Mouse (Mus musculus) lung, postnatal 0 days (tissue): ENCODE data around the gene Tpgs1. TPM values are rescaled to one million over a fixed set of nuclear protein-coding genes. Genes with fewer than 3 reads are reported as not detected.

Experiments
- ATAC-seq: fragments of 200-750 bp; cut with Nextera tagmentation; 2 replicates; pipeline ENCODE4 v1.8.0; 2017; ENCODE audit warnings: moderate library complexity
- DNase-seq: peaks from one replicate; pipeline ENCODE4 v3.0.0-alpha.2; 2016; ENCODE audit warnings: low spot score
- H3K27ac ChIP-seq: fragments of 300-500 bp; sonication (generic); 2 replicates; pipeline ENCODE4 v1.5.1; 2014; ENCODE audit warnings: antibody characterized with exemption, mild to moderate bottlenecking, low read length, mixed read lengths
- H3K27me3 ChIP-seq: fragments of 300-500 bp; sonication (generic); replicated peaks from 2 replicates; pipeline ENCODE4 v1.6.1; 2014; ENCODE audit warnings: low read length, mixed read lengths; ENCODE audit not compliant: insufficient read depth
- H3K36me3 ChIP-seq: fragments of 300-500 bp; sonication (generic); 2 replicates; pipeline ENCODE4 v1.6.1; 2014; ENCODE audit warnings: low read length, mixed read lengths; ENCODE audit not compliant: insufficient read depth
- H3K4me1 ChIP-seq: fragments of 300-500 bp; sonication (generic); 2 replicates; pipeline ENCODE4 v1.6.1; 2014; ENCODE audit warnings: antibody characterized with exemption, low read depth, low read length, mixed read lengths; ENCODE audit not compliant: insufficient read depth
- H3K4me2 ChIP-seq: fragments of 300-500 bp; sonication (generic); replicated peaks from 2 replicates; pipeline ENCODE4 v1.6.1; 2014; ENCODE audit warnings: low read depth, mild to moderate bottlenecking, low read length, moderate library complexity, mixed read lengths
- H3K4me3 ChIP-seq: fragments of 300-500 bp; sonication (generic); 2 replicates; pipeline ENCODE4 v1.5.1; 2014; ENCODE audit warnings: low read depth, low read length
- H3K9ac ChIP-seq: fragments of 300-500 bp; sonication (generic); replicated peaks from 2 replicates; pipeline ENCODE4 v1.6.1; 2014; ENCODE audit warnings: low read depth, mild to moderate bottlenecking
- H3K9me3 ChIP-seq: fragments of 300-500 bp; sonication (generic); 2 replicates; pipeline ENCODE4 v1.6.1; 2016; ENCODE audit warnings: low read length, mixed read lengths
- CTCF ChIP-seq: IDR thresholded peaks from 2 replicates; pipeline ENCODE4 v1.5.1; 2016; ENCODE audit warnings: antibody characterized with exemption, mild to moderate bottlenecking
- EP300 ChIP-seq: IDR thresholded peaks from 2 replicates; pipeline ENCODE4 v1.6.1; 2016; ENCODE audit warnings: antibody characterized with exemption, mild to moderate bottlenecking, control low read depth
- WGBS: fragments of 180-500 bp; shearing (Covaris S2); extraction: QIAGEN DNeasy Blood & Tissue Kit; methylation state at CpG from one replicate; pipeline ENCODE4 v1.1.7; 2014; 5-methylcytosine and 5-hydroxymethylcytosine counted together
- polyA plus RNA-seq: library from polyadenylated mRNA; unstranded; fragments of >200 nt; fragmentation: Nextera tagmentation; extraction: Ambion mirVana; gene quantifications from 2 replicates; pipeline ENCODE4 v1.2.1, GENCODE M21; 2015

The Tpgs1 gene
- polyA plus RNA-seq, 1 experiment from 2014 or later, result 71.2 TPM

DNA sequence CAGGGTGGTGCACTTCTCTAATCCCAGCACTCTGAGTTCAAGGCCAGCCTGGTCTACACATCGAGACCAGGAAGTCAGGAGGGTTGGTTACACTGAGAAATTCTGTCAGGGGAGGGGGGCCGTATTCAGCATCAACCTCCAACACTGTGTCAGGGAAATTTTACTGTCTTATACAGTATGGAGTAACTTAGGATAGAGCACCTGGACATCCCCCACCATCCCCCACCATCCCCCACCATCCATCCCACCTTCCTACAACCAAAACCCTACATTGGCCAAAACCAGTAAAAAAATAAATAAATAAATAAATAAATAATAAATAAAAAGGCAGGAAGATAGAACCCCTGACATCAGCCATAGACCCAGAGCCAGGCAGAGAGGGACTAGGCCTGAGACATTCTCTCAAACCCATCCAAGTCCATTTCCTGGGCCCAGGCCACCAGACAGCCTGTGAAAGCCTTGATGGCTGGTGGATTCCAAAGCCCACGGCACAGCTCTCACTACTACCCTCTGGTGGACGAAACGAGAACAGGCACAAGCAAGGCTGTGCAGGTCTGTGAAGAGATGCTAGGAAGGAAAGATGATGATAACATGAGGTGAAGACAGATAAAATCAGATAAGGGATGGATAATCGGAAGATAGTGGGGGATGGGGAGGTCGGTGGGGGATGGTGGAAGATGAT, 20.0 kb upstream of the Tpgs1 start:
- H3K27me3 ChIP-seq, result no peaks in the 10 kb centered on the region
- H3K36me3 ChIP-seq, result no peaks in the 10 kb centered on the region
- DNase-seq, result peak; percentile 62
- TF ChIP-seq CTCF (peak; percentile 95), EP300 (no peak)
- peak; percentile 49; the same call in 1 of the 2 replicates for ATAC-seq
- H3K9ac ChIP-seq, result no peak overlapping the region
- H3K4me3 ChIP-seq, result no peak overlapping the region
- H3K9me3 ChIP-seq, result no peaks in the 10 kb centered on the region
- H3K27ac ChIP-seq, result no peak overlapping the region
- 27% methylated on average over 7 of the region's 7 CpGs for WGBS
- no peak overlapping the region for H3K4me2 ChIP-seq
- no peaks in the 10 kb centered on the region for H3K4me1 ChIP-seq

GRCm38 (mm10) chr10:79652789-79653188, 16.4 kb upstream of the Tpgs1 start:
- Histone ChIP-seq H3K4me2 (no peak overlapping the region), H3K4me1 (no peaks in the 10 kb centered on the region), H3K36me3 (no peaks in the 10 kb centered on the region), H3K9me3 (no peaks in the 10 kb centered on the region), H3K27ac (no peak overlapping the region), H3K27me3 (no peaks in the 10 kb centered on the region), H3K4me3 (no peak overlapping the region), H3K9ac (no peak overlapping the region)
- TF ChIP-seq CTCF, result no peak
- TF ChIP-seq EP300, result no peak
- DNase-seq, result no peak
- no peak for ATAC-seq
- 76% methylated on average over 7 of the region's 7 CpGs for WGBS

GRCm38 (mm10) chr10:79654946-79655395, 14.2 kb upstream of the Tpgs1 start:
- H3K9ac ChIP-seq, result no peak overlapping the region
- WGBS, result 25% methylated on average over 1 of the region's 1 CpGs
- H3K36me3 ChIP-seq, result no peaks in the 10 kb centered on the region
- no peaks in the 10 kb centered on the region for H3K4me1 ChIP-seq
- ATAC-seq (no peak), DNase-seq (no peak)
- H3K9me3 ChIP-seq, result no peaks in the 10 kb centered on the region
- TF ChIP-seq CTCF (no peak), EP300 (no peak)
- no peaks in the 10 kb centered on the region for H3K27me3 ChIP-seq
- H3K4me2 ChIP-seq, result no peak overlapping the region
- no peak overlapping the region for H3K27ac ChIP-seq
- no peak overlapping the region for H3K4me3 ChIP-seq

DNA sequence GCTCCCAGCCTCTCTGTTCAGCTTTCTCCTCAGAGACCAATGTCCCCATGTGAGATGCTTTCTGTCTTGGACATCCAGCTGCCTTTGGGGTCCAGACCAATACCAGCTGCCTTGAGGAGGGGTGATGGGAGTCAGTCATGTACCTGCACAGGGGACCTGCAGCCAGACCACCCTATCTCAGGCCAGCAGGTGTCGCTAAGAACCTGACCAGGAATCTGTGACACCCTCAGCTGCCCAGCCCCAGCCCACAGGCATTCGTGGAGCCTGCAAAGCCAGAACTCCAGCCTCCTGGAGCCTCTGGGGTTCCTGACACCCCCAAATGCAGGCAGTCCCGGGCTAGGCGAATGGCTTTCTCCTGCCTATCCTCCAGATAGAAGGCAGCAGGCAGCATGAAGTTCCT, 10.3 kb upstream of the Tpgs1 start:
- no peak for ATAC-seq
- Histone ChIP-seq H3K27ac (no peak overlapping the region), H3K9me3 (no peaks in the 10 kb centered on the region), H3K36me3 (no peaks in the 10 kb centered on the region), H3K27me3 (no peaks in the 10 kb centered on the region), H3K4me3 (no peak overlapping the region), H3K9ac (no peak overlapping the region), H3K4me1 (no peaks in the 10 kb centered on the region), H3K4me2 (no peak overlapping the region)
- no peak for DNase-seq
- WGBS, result 16% methylated on average over 4 of the region's 4 CpGs
- TF ChIP-seq EP300, result no peak
- TF ChIP-seq CTCF, result peak; percentile 51

GRCm38 (mm10) chr10:79660298-79660697, 8.9 kb upstream of the Tpgs1 start:
- H3K36me3 ChIP-seq, result no peaks in the 10 kb centered on the region
- no peaks in the 10 kb centered on the region for H3K27me3 ChIP-seq
- no peak overlapping the region for H3K9ac ChIP-seq
- DNase-seq (no peak), ATAC-seq (no peak)
- no peaks in the 10 kb centered on the region for H3K4me1 ChIP-seq
- H3K4me3 ChIP-seq, result no peak overlapping the region
- TF ChIP-seq EP300 (no peak), CTCF (peak; percentile 53)
- H3K27ac ChIP-seq, result no peak overlapping the region
- no peaks in the 10 kb centered on the region for H3K9me3 ChIP-seq
- WGBS, result 75% methylated on average over 2 of the region's 2 CpGs
- no peak overlapping the region for H3K4me2 ChIP-seq

DNA sequence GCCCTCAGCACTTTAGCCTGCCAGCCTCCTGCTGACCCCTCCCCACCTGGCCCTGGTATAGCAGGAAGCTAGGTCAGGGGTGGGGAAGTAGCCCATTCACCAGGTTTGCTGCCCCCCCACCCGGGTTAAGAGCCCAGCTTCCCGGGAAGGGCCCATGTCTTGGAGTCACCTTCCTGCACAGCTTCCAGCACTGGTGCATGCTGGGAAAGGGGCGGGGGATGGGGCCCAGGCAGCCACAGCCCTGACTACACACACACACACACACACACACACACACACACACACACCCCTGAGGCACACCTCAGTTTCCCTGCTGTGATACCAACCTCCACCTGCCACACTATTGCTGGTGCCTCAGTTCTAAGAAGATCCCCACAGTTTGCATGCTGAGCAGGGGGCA, 7.3 kb upstream of the Tpgs1 start:
- Histone ChIP-seq H3K36me3 (no peaks in the 10 kb centered on the region), H3K27me3 (no peaks in the 10 kb centered on the region), H3K4me1 (no peaks in the 10 kb centered on the region), H3K9me3 (no peaks in the 10 kb centered on the region), H3K4me3 (no peak overlapping the region), H3K4me2 (no peak overlapping the region), H3K9ac (no peak overlapping the region), H3K27ac (no peak overlapping the region)
- 46% methylated on average over 3 of the region's 3 CpGs for WGBS
- DNase-seq (no peak), ATAC-seq (no peak)
- TF ChIP-seq CTCF (no peak), EP300 (no peak)
